Mouse (Mus musculus) thymus, adult 2 months (tissue): ENCODE results near the gene Tti1.

ENCODE experiments used
- CTCF ChIP-seq: fragments of 200-500 bp; IDR thresholded peaks from 2 replicates; pipeline ENCODE4 v1.5.1; 2012; ENCODE audit warnings: mild to moderate bottlenecking, control low read depth, low read length, moderate library complexity, borderline replicate concordance; ENCODE audit not compliant: control insufficient read depth, poor library complexity, insufficient read depth; ENCODE audit errors: extremely low read depth
- POLR2A ChIP-seq: fragments of 200-500 bp; IDR thresholded peaks from 2 replicates; pipeline ENCODE4 v1.6.1; 2012; ENCODE audit warnings: mild to moderate bottlenecking, low read length, control low read depth, moderate library complexity; ENCODE audit not compliant: control insufficient read depth, poor library complexity, insufficient read depth; ENCODE audit errors: extremely low read depth

- TF ChIP-seq POLR2A (no peak), CTCF (no peak)
Observed at GRCm38 (mm10) chr2:157974604-157975501, 53.4 kb downstream of the Tti1 start.
